Mouse (Mus musculus) neural tube, embryonic 15.5 days (tissue): ENCODE measurements at regions not wholly inside any gene's neighbourhood (a gene's known extent, or its start where the extent isn't known, plus 50 kb on each side); places are given as distances from the start of the nearest gene placed in this dataset.

Experiments
- ATAC-seq: fragments of 200-750 bp; cut with Nextera tagmentation; 2 replicates; pipeline ENCODE4 v1.8.0; 2017; ENCODE audit warnings: mild to moderate bottlenecking, moderate TSS enrichment, moderate library complexity; ENCODE audit not compliant: low FRiP score
- H3K27ac ChIP-seq: fragments of 300-500 bp; sonication (generic); replicated peaks from 2 replicates; pipeline ENCODE4 v1.5.1; 2015; ENCODE audit warnings: mild to moderate bottlenecking, inconsistent platforms
- H3K27me3 ChIP-seq: fragments of 300-500 bp; sonication (generic); replicated peaks from 2 replicates; pipeline ENCODE4 v1.6.1; 2015; ENCODE audit warnings: inconsistent platforms
- H3K36me3 ChIP-seq: fragments of 300-500 bp; sonication (generic); 2 replicates; pipeline ENCODE4 v1.6.1; 2015; ENCODE audit warnings: inconsistent platforms
- H3K4me1 ChIP-seq: fragments of 300-500 bp; sonication (generic); 2 replicates; pipeline ENCODE4 v1.6.1; 2015; ENCODE audit warnings: inconsistent platforms
- H3K4me2 ChIP-seq: fragments of 300-500 bp; sonication (generic); 2 replicates; pipeline ENCODE4 v1.6.1; 2015; ENCODE audit warnings: inconsistent platforms, mild to moderate bottlenecking, moderate library complexity
- H3K4me3 ChIP-seq: fragments of 300-500 bp; sonication (generic); replicated peaks from 2 replicates; pipeline ENCODE4 v1.5.1; 2015; ENCODE audit warnings: mild to moderate bottlenecking, inconsistent platforms
- H3K9ac ChIP-seq: fragments of 300-500 bp; sonication (generic); replicated peaks from 2 replicates; pipeline ENCODE4 v1.6.1; 2015; ENCODE audit warnings: mild to moderate bottlenecking, inconsistent platforms
- H3K9me3 ChIP-seq: fragments of 300-500 bp; sonication (generic); replicated peaks from 2 replicates; pipeline ENCODE4 v1.6.1; 2016; ENCODE audit warnings: inconsistent platforms
- WGBS: fragments of 180-500 bp; shearing (Covaris S2); methylation state at CpG from one replicate; pipeline ENCODE4 v1.1.7; 2015; ENCODE audit warnings: mixed read lengths; 5-methylcytosine and 5-hydroxymethylcytosine counted together

GRCm38 (mm10) chr14:115028011-115028410 is 64.0 kb upstream of the Gpc5 start:
- WGBS = 89% methylated on average over 7 of the region's 7 CpGs
- no peak overlapping the region for H3K4me2 ChIP-seq
- H3K4me1 ChIP-seq = no peaks in the 10 kb centered on the region
- no peaks in the 10 kb centered on the region for H3K36me3 ChIP-seq
- no peaks in the 10 kb centered on the region for H3K27me3 ChIP-seq
- no peak overlapping the region for H3K4me3 ChIP-seq
- H3K9ac ChIP-seq = no peak overlapping the region
- no peak for ATAC-seq
- H3K27ac ChIP-seq = no peak overlapping the region
- H3K9me3 ChIP-seq = no peaks in the 10 kb centered on the region

- no peak overlapping the region for H3K27ac ChIP-seq
- no peaks in the 10 kb centered on the region for H3K4me1 ChIP-seq
- 56% methylated on average over 4 of the region's 4 CpGs for WGBS
- H3K27me3 ChIP-seq = no peaks in the 10 kb centered on the region
- no peaks in the 10 kb centered on the region for H3K36me3 ChIP-seq
- H3K9me3 ChIP-seq = no peaks in the 10 kb centered on the region
- ATAC-seq = no peak
- H3K9ac ChIP-seq = no peak overlapping the region
- no peak overlapping the region for H3K4me3 ChIP-seq
- no peak overlapping the region for H3K4me2 ChIP-seq
These were observed 60.3 kb upstream of the Gpc5 start for GRCm38 (mm10) chr14:115031734-115032133.

- Histone ChIP-seq H3K4me1 (no peaks in the 10 kb centered on the region), H3K9me3 (no peaks in the 10 kb centered on the region), H3K9ac (no peak overlapping the region), H3K27me3 (no peaks in the 10 kb centered on the region), H3K4me3 (no peak overlapping the region), H3K27ac (no peak overlapping the region), H3K4me2 (no peak overlapping the region), H3K36me3 (no peaks in the 10 kb centered on the region)
- ATAC-seq = no peak
- WGBS = 91% methylated on average over 5 of the region's 5 CpGs
These were observed 58.5 kb upstream of the Gpc5 start for GRCm38 (mm10) chr14:115033375-115033969.

- Histone ChIP-seq H3K4me1 (peaks cover under 1% of the 10 kb centered on the region; the same call in 1 of the 2 replicates), H3K4me3 (no peak overlapping the region), H3K4me2 (no peak overlapping the region), H3K9ac (no peak overlapping the region), H3K27me3 (no peaks in the 10 kb centered on the region), H3K27ac (no peak overlapping the region), H3K9me3 (no peaks in the 10 kb centered on the region), H3K36me3 (no peaks in the 10 kb centered on the region)
- 92% methylated on average over 10 of the region's 10 CpGs for WGBS
- no peak for ATAC-seq
These were observed 57.1 kb upstream of the Gpc5 start for GRCm38 (mm10) chr14:115034718-115035437.

- no peaks in the 10 kb centered on the region for H3K27me3 ChIP-seq
- no peak overlapping the region for H3K4me3 ChIP-seq
- WGBS = 38% methylated on average over 5 of the region's 5 CpGs
- H3K9me3 ChIP-seq = no peaks in the 10 kb centered on the region
- peaks cover 5% of the 10 kb centered on the region for H3K4me1 ChIP-seq
- no peak overlapping the region for H3K9ac ChIP-seq
- ATAC-seq = no peak
- H3K36me3 ChIP-seq = no peaks in the 10 kb centered on the region
- no peak overlapping the region for H3K27ac ChIP-seq
- no peak overlapping the region for H3K4me2 ChIP-seq
These were observed 54.8 kb upstream of the Gpc5 start for GRCm38 (mm10) chr14:115037086-115037793.

GRCm38 (mm10) chr14:115038788-115039187 is 53.2 kb upstream of the Gpc5 start:
- no peaks in the 10 kb centered on the region for H3K27me3 ChIP-seq
- H3K9me3 ChIP-seq = no peaks in the 10 kb centered on the region
- no peak overlapping the region for H3K4me2 ChIP-seq
- H3K4me3 ChIP-seq = no peak overlapping the region
- no peak overlapping the region for H3K27ac ChIP-seq
- peaks cover 3% of the 10 kb centered on the region for H3K36me3 ChIP-seq
- ATAC-seq = no peak
- peaks cover 20% of the 10 kb centered on the region for H3K4me1 ChIP-seq
- WGBS = 80% methylated on average over 5 of the region's 5 CpGs
- H3K9ac ChIP-seq = no peak overlapping the region

- Histone ChIP-seq H3K4me3 (no peak overlapping the region), H3K4me2 (no peak overlapping the region)
- 82% methylated on average over 5 of the region's 5 CpGs for WGBS
These were observed 52.5 kb upstream of the Gpc5 start for GRCm38 (mm10) chr14:115039524-115039923.

GRCm38 (mm10) chr14:115040091-115040571 is 51.9 kb upstream of the Gpc5 start:
- Histone ChIP-seq H3K4me2 (peak overlapping the region; percentile 92), H3K9me3 (no peaks in the 10 kb centered on the region), H3K27ac (0 out of 2 replicates have a peak overlapping the region, but pooled peaks have one; percentile 90), H3K9ac (peak overlapping the region; percentile 79), H3K27me3 (no peaks in the 10 kb centered on the region), H3K4me3 (peak overlapping the region; percentile 82), H3K36me3 (peaks cover 8% of the 10 kb centered on the region), H3K4me1 (peaks cover 25% of the 10 kb centered on the region)
- peak; percentile 3 for ATAC-seq
- 1% methylated on average over 30 of the region's 30 CpGs for WGBS

More at GRCm38 (mm10) chr14:115039524-115039923, 52.5 kb upstream of the Gpc5 start:
- Histone ChIP-seq H3K4me1 (peaks cover 25% of the 10 kb centered on the region), H3K27ac (no peak overlapping the region), H3K9ac (no peak overlapping the region), H3K27me3 (no peaks in the 10 kb centered on the region), H3K9me3 (no peaks in the 10 kb centered on the region), H3K36me3 (peaks cover 8% of the 10 kb centered on the region)
- no peak for ATAC-seq

- ATAC-seq = peak; percentile 84
- peak overlapping the region; percentile 79 for H3K9ac ChIP-seq
- H3K27ac ChIP-seq = peak overlapping the region; percentile 90
- H3K9me3 ChIP-seq = no peaks in the 10 kb centered on the region
- no peaks in the 10 kb centered on the region for H3K27me3 ChIP-seq
- WGBS = under 1% methylated on average over 68 of the region's 94 CpGs
- H3K36me3 ChIP-seq = peaks cover 8% of the 10 kb centered on the region
- H3K4me1 ChIP-seq = peaks cover 27% of the 10 kb centered on the region
- peak overlapping the region; percentile 92 for H3K4me2 ChIP-seq
- peak overlapping the region; percentile 82 for H3K4me3 ChIP-seq
These were observed 51.3 kb upstream of the Gpc5 start for GRCm38 (mm10) chr14:115040578-115041206.

- peak overlapping the region; percentile 79 for H3K9ac ChIP-seq
- peak overlapping the region; percentile 90 for H3K27ac ChIP-seq
- peak overlapping the region; percentile 92 for H3K4me2 ChIP-seq
- peak; percentile 76 for ATAC-seq
- under 1% methylated on average over 61 of the region's 126 CpGs for WGBS
- no peaks in the 10 kb centered on the region for H3K9me3 ChIP-seq
- peaks cover 28% of the 10 kb centered on the region for H3K4me1 ChIP-seq
- peak overlapping the region; percentile 82 for H3K4me3 ChIP-seq
- H3K36me3 ChIP-seq = peaks cover 8% of the 10 kb centered on the region
- no peaks in the 10 kb centered on the region for H3K27me3 ChIP-seq
These were observed 50.5 kb upstream of the Gpc5 start for GRCm38 (mm10) chr14:115041336-115042054.

GRCm38 (mm10) chr14:115042055-115042564 is 49.9 kb upstream of the Gpc5 start:
- ATAC-seq = peak; percentile 85
- Histone ChIP-seq H3K27me3 (no peaks in the 10 kb centered on the region), H3K4me2 (peak overlapping the region; percentile 92), H3K36me3 (peaks cover 13% of the 10 kb centered on the region), H3K4me3 (peak overlapping the region; percentile 82), H3K9ac (peak overlapping the region; percentile 79), H3K27ac (peak overlapping the region; percentile 90), H3K9me3 (no peaks in the 10 kb centered on the region), H3K4me1 (peaks cover 28% of the 10 kb centered on the region)
- WGBS = 0% methylated on average over 38 of the region's 51 CpGs
